Mouse (Mus musculus): ENCODE measurements around the gene Cdk9. TPM values are rescaled to one million over a fixed set of nuclear protein-coding genes. Genes with fewer than 3 reads are reported as not detected.
A peak's percentile ranks its signal among the peaks of the same experiment; 100 is the strongest.

The Cdk9 gene
- total and polyA plus RNA-seq, 3 experiments: 30.9 to 125 TPM; not detected in 1

GRCm38 (mm10) chr2:32744272-32744982 lies 31.6 kb upstream of the Cdk9 start:
- no peaks in the 10 kb centered on the region for H3K36me3 ChIP-seq (ENCODE audit: control insufficient read depth in 1 of 2, insufficient read depth in 2 of 2, low read length in 2 of 2)
- no peaks in the 10 kb centered on the region for H3K4me1 ChIP-seq (ENCODE audit: control insufficient read depth in 1 of 2, insufficient read depth in 2 of 2, low read length in 2 of 2)
- H3K4me3 ChIP-seq (ENCODE audit: control insufficient read depth in 1 of 2, insufficient read depth in 1 of 2, low read depth in 2 of 2, low read length in 2 of 2): no peak overlapping the region
- no peaks in the 10 kb centered on the region for H3K79me2 ChIP-seq (ENCODE audit: control insufficient read depth, insufficient read depth, low read length, poor library complexity)
- no peak overlapping the region for H3K27ac ChIP-seq (ENCODE audit: control insufficient read depth, low read depth, low read length)
- no peaks in the 10 kb centered on the region for H3K9me3 ChIP-seq (replicated peaks; ENCODE audit: insufficient read depth, low read length)
- peak; percentile 47 for DNase-seq (ENCODE audit: low read depth, low spot score)
- H3K27me3 ChIP-seq (ENCODE audit: control insufficient read depth in 1 of 2, insufficient read depth in 2 of 2, low read length in 2 of 2): no peaks in the 10 kb centered on the region
- no peak overlapping the region for H3K9ac ChIP-seq (ENCODE audit: control insufficient read depth, low read depth, low read length, poor library complexity, severe bottlenecking)
- TF ChIP-seq MXI1 (IDR thresholded peaks at IDR 0.05; ENCODE audit: low read depth, low read length) (no peak), SIN3A (IDR thresholded peaks at IDR 0.05; ENCODE audit: low read length) (0 out of 2 replicates have a peak, but pooled peaks have one; percentile 30), POLR2AphosphoS5 (IDR thresholded peaks at IDR 0.05; ENCODE audit: borderline replicate concordance, low read depth, low read length) (no peak), SMC3 (IDR thresholded peaks at IDR 0.05; ENCODE audit: low read depth, low read length) (no peak), ZMIZ1 (IDR thresholded peaks at IDR 0.05; ENCODE audit: low read depth, low read length) (no peak), CTCF (IDR thresholded peaks at IDR 0.05 in 2 of 3, conservative IDR thresholded peaks at IDR 0.05 in 1 of 3; ENCODE audit: control insufficient read depth in 1 of 3, insufficient read depth in 1 of 3, low read depth in 2 of 3, low read length in 3 of 3, poor library complexity in 1 of 3, severe bottlenecking in 1 of 3) (no peak), UBTF (IDR thresholded peaks at IDR 0.05; ENCODE audit: borderline replicate concordance, insufficient read depth, low read depth, low read length) (no peak), JUND (IDR thresholded peaks at IDR 0.05; ENCODE audit: low read depth, low read length) (no peak), HCFC1 (IDR thresholded peaks at IDR 0.05; ENCODE audit: low read depth, low read length) (no peak)

GRCm38 (mm10) chr2:32742173-32742531 lies 29.3 kb upstream of the Cdk9 start:
- DNase-seq (ENCODE audit: low read depth, low spot score): no peak
- Histone ChIP-seq H3K27me3 (ENCODE audit: control insufficient read depth in 1 of 2, insufficient read depth in 2 of 2, low read length in 2 of 2) (peaks cover 0 to 3% of the 10 kb centered on the region in 2 experiments; a peak in 1 of 4 replicates), H3K9me3 (replicated peaks; ENCODE audit: insufficient read depth, low read length) (no peaks in the 10 kb centered on the region), H3K4me3 (ENCODE audit: control insufficient read depth in 1 of 2, insufficient read depth in 1 of 2, low read depth in 2 of 2, low read length in 2 of 2) (no peak overlapping the region), H3K27ac (ENCODE audit: control insufficient read depth, low read depth, low read length) (no peak overlapping the region), H3K36me3 (ENCODE audit: control insufficient read depth in 1 of 2, insufficient read depth in 2 of 2, low read length in 2 of 2) (no peaks in the 10 kb centered on the region), H3K79me2 (ENCODE audit: control insufficient read depth, insufficient read depth, low read length, poor library complexity) (no peaks in the 10 kb centered on the region), H3K4me1 (ENCODE audit: control insufficient read depth in 1 of 2, insufficient read depth in 2 of 2, low read length in 2 of 2) (no peaks in the 10 kb centered on the region), H3K9ac (ENCODE audit: control insufficient read depth, low read depth, low read length, poor library complexity, severe bottlenecking) (no peak overlapping the region)
- TF ChIP-seq CHD2 (IDR thresholded peaks at IDR 0.05; ENCODE audit: low read length): no peak
- no peak for TF ChIP-seq MEF2A (IDR thresholded peaks at IDR 0.05; ENCODE audit: extremely low read depth, insufficient replicate concordance, low read depth, low read length, poor library complexity, severe bottlenecking)
- no peak for TF ChIP-seq MAZ (IDR thresholded peaks at IDR 0.05; ENCODE audit: low read depth, low read length)
- TF ChIP-seq SMC3 (IDR thresholded peaks at IDR 0.05; ENCODE audit: low read depth, low read length): no peak
- TF ChIP-seq MYB (IDR thresholded peaks at IDR 0.05; ENCODE audit: low read depth, low read length): no peak
- TF ChIP-seq CHD1 (IDR thresholded peaks at IDR 0.05; ENCODE audit: low read depth, low read length): no peak
- no peak for TF ChIP-seq ELF1 (IDR thresholded peaks at IDR 0.05; ENCODE audit: low read depth, low read length)
- no peak for TF ChIP-seq TBP (IDR thresholded peaks at IDR 0.05; ENCODE audit: low read depth, low read length)
- TF ChIP-seq MAFK (IDR thresholded peaks at IDR 0.05; ENCODE audit: borderline replicate concordance, low read depth, low read length): no peak
- TF ChIP-seq EP300 (IDR thresholded peaks at IDR 0.05; ENCODE audit: low read depth in 1 of 2, low read length in 2 of 2): no peak
- no peak for TF ChIP-seq RCOR1 (IDR thresholded peaks at IDR 0.05; ENCODE audit: low read depth, low read length)
- TF ChIP-seq USF2 (IDR thresholded peaks at IDR 0.05; ENCODE audit: borderline replicate concordance in 1 of 2, insufficient read depth in 1 of 2, low read depth in 1 of 2, low read length in 2 of 2): no peak
- no peak for TF ChIP-seq USF1 (IDR thresholded peaks at IDR 0.05; ENCODE audit: low read depth, low read length)
- no peak for TF ChIP-seq RAD21 (IDR thresholded peaks at IDR 0.05; ENCODE audit: low read depth, low read length)
- TF ChIP-seq POLR2A (IDR thresholded peaks at IDR 0.05; ENCODE audit: control insufficient read depth in 1 of 2, insufficient read depth in 1 of 2, low read depth in 1 of 2, low read length in 2 of 2, poor library complexity in 1 of 2): no peak
- no peak for TF ChIP-seq TCF12 (IDR thresholded peaks at IDR 0.05; ENCODE audit: low read depth, low read length)
- TF ChIP-seq UBTF (IDR thresholded peaks at IDR 0.05; ENCODE audit: borderline replicate concordance, insufficient read depth, low read depth, low read length): no peak
- TF ChIP-seq POLR2AphosphoS2 (IDR thresholded peaks at IDR 0.05; ENCODE audit: low read length): no peak
